Mouse (Mus musculus) C2C12 (cell line): Measurements from ENCODE around the gene Ddn.

ENCODE experiments used
- CEBPB ChIP-seq: IDR thresholded peaks from one replicate; pipeline ENCODE4 v1.6.1; 2011; ENCODE audit warnings: low read depth, mild to moderate bottlenecking, control low read depth, moderate library complexity
- CTCF ChIP-seq: IDR thresholded peaks from one replicate; pipeline ENCODE4 v1.5.1; 2011; ENCODE audit not compliant: control insufficient read depth, insufficient read depth, insufficient read length
- MAX ChIP-seq: IDR thresholded peaks from one replicate; pipeline ENCODE4 v1.6.1; 2011; ENCODE audit warnings: mild to moderate bottlenecking, control low read depth
- MYOD1 ChIP-seq: IDR thresholded peaks from one replicate; pipeline ENCODE4 v1.6.1; 2011; ENCODE audit warnings: low read depth; ENCODE audit not compliant: control insufficient read depth, insufficient read length
- MYOG ChIP-seq: IDR thresholded peaks from one replicate; pipeline ENCODE4 v1.6.1; 2011; ENCODE audit not compliant: control insufficient read depth, insufficient read length; ENCODE audit errors: extremely low read depth
- USF1 ChIP-seq: IDR thresholded peaks from one replicate; pipeline ENCODE4 v1.6.1; 2011; ENCODE audit warnings: low read depth, mild to moderate bottlenecking, control low read depth, moderate library complexity

GRCm38 (mm10) chr15:98834059-98834458, 24.8 kb upstream of the Ddn start:
- no peak for TF ChIP-seq CTCF
- TF ChIP-seq MAX, result no peak
- TF ChIP-seq CEBPB, result no peak
- no peak for TF ChIP-seq MYOG
- no peak for TF ChIP-seq USF1
- TF ChIP-seq MYOD1, result no peak
